Mouse (Mus musculus): ENCODE measurements around the gene 4931428F04Rik. TPM values are rescaled to one million over a fixed set of nuclear protein-coding genes. Genes with fewer than 3 reads are reported as not detected.
A peak's percentile ranks its signal among the peaks of the same experiment; 100 is the strongest.
"Not testable (repeated sequence)": the region's sequence is repeated elsewhere in the genome, so short reads cannot be mapped to it uniquely, and the experiment has no call there.

The 4931428F04Rik gene
- polyA plus RNA-seq, 1 experiment from 2014 or later: 14.5 TPM

GRCm38 (mm10) chr8:105237442-105238142 is 52.1 kb downstream of the 4931428F04Rik start:
- no peaks in the 10 kb centered on the region for H3K9me3 ChIP-seq (replicated peaks)
- peaks cover 57% of the 10 kb centered on the region for H3K36me3 ChIP-seq
- H3K9ac ChIP-seq: no peak overlapping the region
- WGBS: 90% methylated on average over 14 of the region's 14 CpGs
- H3K27ac ChIP-seq (replicated peaks): no peak overlapping the region
- H3K27me3 ChIP-seq: no peaks in the 10 kb centered on the region
- H3K4me1 ChIP-seq: no peaks in the 10 kb centered on the region
- H3K4me2 ChIP-seq (replicated peaks): no peak overlapping the region
- no peak for ATAC-seq (ENCODE audit: insufficient number of reproducible peaks, low FRiP score, low TSS enrichment, low read depth)
- no peak overlapping the region for H3K4me3 ChIP-seq (replicated peaks)

GRCm38 (mm10) chr8:105235206-105235605 is 54.5 kb downstream of the 4931428F04Rik start:
- H3K36me3 ChIP-seq: peaks cover 41% of the 10 kb centered on the region
- WGBS: 69% methylated on average over 1 of the region's 1 CpGs

GRCm38 (mm10) chr8:105233126-105233935 is 56.3 kb downstream of the 4931428F04Rik start:
- no peaks in the 10 kb centered on the region for H3K4me1 ChIP-seq
- 61% methylated on average over 1 of the region's 1 CpGs for WGBS
- no peak overlapping the region for H3K9ac ChIP-seq
- no peaks in the 10 kb centered on the region for H3K9me3 ChIP-seq (replicated peaks)
- H3K36me3 ChIP-seq: peaks cover 24% of the 10 kb centered on the region
- H3K4me3 ChIP-seq (replicated peaks): no peak overlapping the region
- H3K4me2 ChIP-seq (replicated peaks): no peak overlapping the region
- no peak overlapping the region for H3K27ac ChIP-seq (replicated peaks)
- ATAC-seq (ENCODE audit: insufficient number of reproducible peaks, low FRiP score, low TSS enrichment, low read depth): no peak
- H3K27me3 ChIP-seq: no peaks in the 10 kb centered on the region

More at GRCm38 (mm10) chr8:105235206-105235605, 54.5 kb downstream of the 4931428F04Rik start:
- no peak overlapping the region for H3K4me3 ChIP-seq (replicated peaks)
- no peaks in the 10 kb centered on the region for H3K9me3 ChIP-seq (replicated peaks)
- no peak overlapping the region for H3K9ac ChIP-seq
- H3K27ac ChIP-seq (replicated peaks): no peak overlapping the region
- H3K27me3 ChIP-seq: no peaks in the 10 kb centered on the region
- H3K4me2 ChIP-seq (replicated peaks): no peak overlapping the region
- ATAC-seq (ENCODE audit: insufficient number of reproducible peaks, low FRiP score, low TSS enrichment, low read depth): no peak
- H3K4me1 ChIP-seq: no peaks in the 10 kb centered on the region

GRCm38 (mm10) chr8:105232321-105232693 is 57.4 kb downstream of the 4931428F04Rik start:
- H3K4me1 ChIP-seq; H3K9me3 ChIP-seq (replicated peaks); ATAC-seq (ENCODE audit: insufficient number of reproducible peaks, low FRiP score, low TSS enrichment, low read depth); H3K27ac ChIP-seq (replicated peaks); H3K9ac ChIP-seq; H3K4me2 ChIP-seq (replicated peaks); H3K4me3 ChIP-seq (replicated peaks); H3K27me3 ChIP-seq: not testable (repeated sequence)
- peaks cover 19% of the 10 kb centered on the region for H3K36me3 ChIP-seq
- 76% methylated on average over 4 of the region's 4 CpGs for WGBS

GRCm38 (mm10) chr8:105231503-105232320 is 58.0 kb downstream of the 4931428F04Rik start:
- Histone ChIP-seq H3K36me3 (peaks cover 18% of the 10 kb centered on the region), H3K27me3 (no peaks in the 10 kb centered on the region), H3K27ac (replicated peaks) (no peak overlapping the region), H3K9me3 (replicated peaks) (no peaks in the 10 kb centered on the region), H3K9ac (no peak overlapping the region), H3K4me1 (no peaks in the 10 kb centered on the region), H3K4me3 (replicated peaks) (no peak overlapping the region), H3K4me2 (replicated peaks) (no peak overlapping the region)
- WGBS: 78% methylated on average over 12 of the region's 12 CpGs
- no peak for ATAC-seq (ENCODE audit: insufficient number of reproducible peaks, low FRiP score, low TSS enrichment, low read depth)

MicroRNAs encoded within 50 kb of the gene (microRNA counts, 519-probe panel; counts per million panel counts)
- microRNA mmu-miR-328: 2,235 counts per million, percentile 50 among the panel's probes with 10 or more counts

Small RNA genes within 50 kb of the gene (microRNA-seq; reads per million reads assigned to microRNA genes)
- not detected for gene Gm27320 (ENCODE audit: borderline number of aligned reads)
- gene Mir328 (ENCODE audit: borderline number of aligned reads): 172 reads per million, percentile 60 among the genes with 10 or more reads in this experiment

Other genes starting within 250 kb of the 4931428F04Rik start
- gene Ces3a, start 241.3 kb downstream of the 4931428F04Rik start, polyA plus RNA-seq (2015; fragmentation: Nextera tagmentation; extraction: Ambion mirVana): not detected in 2 replicates
- not detected in 2 replicates for gene Ces3b, start 206.1 kb downstream of the 4931428F04Rik start, polyA plus RNA-seq (2015; fragmentation: Nextera tagmentation; extraction: Ambion mirVana)
- gene Ces4a, start 158.1 kb downstream of the 4931428F04Rik start, polyA plus RNA-seq (2015; fragmentation: Nextera tagmentation; extraction: Ambion mirVana): not detected in 2 replicates
- gene Cbfb, start 119.2 kb downstream of the 4931428F04Rik start, polyA plus RNA-seq (2015; fragmentation: Nextera tagmentation; extraction: Ambion mirVana): 79.1 and 81.6 TPM in 2 replicates
- gene D230025D16Rik, start 64.7 kb downstream of the 4931428F04Rik start, polyA plus RNA-seq (2015; fragmentation: Nextera tagmentation; extraction: Ambion mirVana): 24.9 and 26.1 TPM in 2 replicates
- gene B3gnt9, start 34.7 kb downstream of the 4931428F04Rik start, polyA plus RNA-seq (2015; fragmentation: Nextera tagmentation; extraction: Ambion mirVana): 45.5 and 49.2 TPM in 2 replicates
- 27.4 and 28.8 TPM in 2 replicates for gene Tradd, start 25.3 kb downstream of the 4931428F04Rik start, polyA plus RNA-seq (2015; fragmentation: Nextera tagmentation; extraction: Ambion mirVana)
- 3.3 and 4.0 TPM in 2 replicates for gene Fbxl8, start 25.2 kb downstream of the 4931428F04Rik start, polyA plus RNA-seq (2015; fragmentation: Nextera tagmentation; extraction: Ambion mirVana)
- gene Hsf4, start 20.1 kb downstream of the 4931428F04Rik start, polyA plus RNA-seq (2015; fragmentation: Nextera tagmentation; extraction: Ambion mirVana): 0.13 and 0.33 TPM in 2 replicates
- 3.6 and 4.4 TPM in 2 replicates for gene Nol3, start 13.7 kb downstream of the 4931428F04Rik start, polyA plus RNA-seq (2015; fragmentation: Nextera tagmentation; extraction: Ambion mirVana)
- gene Exoc3l, start 6.2 kb upstream of the 4931428F04Rik start, polyA plus RNA-seq (2015; fragmentation: Nextera tagmentation; extraction: Ambion mirVana): 10.2 and 11.0 TPM in 2 replicates
- gene E2f4, start 7.8 kb upstream of the 4931428F04Rik start, polyA plus RNA-seq (2015; fragmentation: Nextera tagmentation; extraction: Ambion mirVana): 67.9 and 79.6 TPM in 2 replicates
- 9.9 and 11.4 TPM in 2 replicates for gene Elmo3, start 15.7 kb upstream of the 4931428F04Rik start, polyA plus RNA-seq (2015; fragmentation: Nextera tagmentation; extraction: Ambion mirVana)
- 1.6 and 2.0 TPM in 2 replicates for gene Lrrc29, start 36.4 kb upstream of the 4931428F04Rik start, polyA plus RNA-seq (2015; fragmentation: Nextera tagmentation; extraction: Ambion mirVana)
- gene Tmem208, start 36.5 kb upstream of the 4931428F04Rik start, polyA plus RNA-seq (2015; fragmentation: Nextera tagmentation; extraction: Ambion mirVana): 131 TPM in 2 replicates
- 2.0 and 2.6 TPM in 2 replicates for gene Fhod1, start 58.1 kb upstream of the 4931428F04Rik start, polyA plus RNA-seq (2015; fragmentation: Nextera tagmentation; extraction: Ambion mirVana)
- 2.6 and 3.4 TPM in 2 replicates for gene Slc9a5, start 59.0 kb upstream of the 4931428F04Rik start, polyA plus RNA-seq (2015; fragmentation: Nextera tagmentation; extraction: Ambion mirVana)
- 0.25 and 0.45 TPM in 2 replicates for gene Plekhg4, start 83.4 kb upstream of the 4931428F04Rik start, polyA plus RNA-seq (2015; fragmentation: Nextera tagmentation; extraction: Ambion mirVana)
- gene Kctd19, start 123.6 kb upstream of the 4931428F04Rik start, polyA plus RNA-seq (2015; fragmentation: Nextera tagmentation; extraction: Ambion mirVana): 0.05 TPM in 1 of 2 replicates, not detected in the other
- 1.1 and 2.6 TPM in 2 replicates for gene Lrrc36, start 123.7 kb upstream of the 4931428F04Rik start, polyA plus RNA-seq (2015; fragmentation: Nextera tagmentation; extraction: Ambion mirVana)
- gene Tppp3, start 181.7 kb upstream of the 4931428F04Rik start, polyA plus RNA-seq (2015; fragmentation: Nextera tagmentation; extraction: Ambion mirVana): 157 and 180 TPM in 2 replicates
- 55.4 and 59.8 TPM in 2 replicates for gene Zdhhc1, start 207.0 kb upstream of the 4931428F04Rik start, polyA plus RNA-seq (2015; fragmentation: Nextera tagmentation; extraction: Ambion mirVana)
- 1.4 TPM in 2 replicates for gene Hsd11b2, start 228.9 kb upstream of the 4931428F04Rik start, polyA plus RNA-seq (2015; fragmentation: Nextera tagmentation; extraction: Ambion mirVana)

All from embryonic facial prominence, embryonic 15.5 days (tissue).